Mouse (Mus musculus) bone marrow, adult 2 months (tissue): ENCODE measurements around the gene Sall1. TPM values are rescaled to one million over a fixed set of nuclear protein-coding genes. Genes with fewer than 3 reads are reported as not detected.

Source experiments
- H3K27ac ChIP-seq: fragments of 200-500 bp; 2 replicates; pipeline ENCODE4 v1.5.1; 2012; ENCODE audit warnings: low read depth, mild to moderate bottlenecking, control low read depth, inconsistent platforms, low read length; ENCODE audit not compliant: control insufficient read depth, poor library complexity, insufficient read depth
- H3K4me1 ChIP-seq: fragments of 200-500 bp; 2 replicates; pipeline ENCODE4 v1.6.1; 2011; ENCODE audit warnings: low read length; ENCODE audit not compliant: control insufficient read depth, insufficient read depth
- H3K4me3 ChIP-seq: fragments of 200-500 bp; replicated peaks from 2 replicates; pipeline ENCODE3; 2011; ENCODE audit warnings: mild to moderate bottlenecking, low read depth, low read length, control low read depth; ENCODE audit not compliant: control insufficient read depth
- CTCF ChIP-seq: fragments of 200-500 bp; IDR thresholded peaks from 2 replicates; pipeline ENCODE4 v1.5.1; 2011; ENCODE audit warnings: low read length, control low read depth; ENCODE audit not compliant: control insufficient read depth, insufficient read depth
- POLR2A ChIP-seq: fragments of 200-500 bp; IDR thresholded peaks from 2 replicates; pipeline ENCODE4 v1.6.1; 2011; ENCODE audit warnings: low read depth, mild to moderate bottlenecking, control low read depth, low read length, borderline replicate concordance; ENCODE audit not compliant: control insufficient read depth
- WGBS: fragments of 180-500 bp; shearing (Covaris S2); methylation state at CpG from one replicate; pipeline ENCODE4 v1.1.7; 2018; 5-methylcytosine and 5-hydroxymethylcytosine counted together
- polyA plus RNA-seq: library from polyadenylated mRNA; stranded (reverse); fragments of >200 nt; gene quantifications from 2 replicates; pipeline ENCODE4 v1.2.4, GENCODE M21; 2011; ENCODE audit warnings: low replicate concordance; ENCODE audit not compliant: missing spikeins, insufficient read depth, insufficient read length

The Sall1 gene
- polyA plus RNA-seq, 1 experiment, result 0.95 TPM

- Histone ChIP-seq H3K27ac (no peak overlapping the region), H3K4me3 (no peak overlapping the region), H3K4me1 (no peaks in the 10 kb centered on the region)
- WGBS, result 51% methylated on average over 6 of the region's 6 CpGs
- no peak for TF ChIP-seq POLR2A
- TF ChIP-seq CTCF, result no peak
Observed at GRCm38 (mm10) chr8:89059507-89059906, 15.5 kb upstream of the Sall1 start.

DNA sequence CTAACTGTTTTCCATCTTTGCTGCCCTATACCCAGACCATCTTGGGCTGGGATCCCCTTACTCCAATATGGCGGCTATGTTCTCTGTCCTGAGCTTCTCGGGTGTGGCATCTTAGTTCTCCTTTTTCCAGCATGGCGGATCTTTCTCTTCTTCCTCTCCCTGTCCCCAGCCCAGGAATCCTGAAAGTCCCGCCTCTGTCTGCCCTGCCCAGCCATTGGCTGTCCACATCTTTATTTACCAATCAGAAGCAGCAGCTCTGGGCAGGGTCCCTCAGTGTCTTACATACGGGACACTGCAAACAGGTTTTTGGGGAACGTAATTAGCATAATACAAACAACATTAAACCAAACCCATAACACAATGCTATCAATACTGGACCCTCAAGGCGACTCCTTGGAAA lies 8.9 kb upstream of the Sall1 start:
- no peak overlapping the region for H3K4me3 ChIP-seq
- no peak for TF ChIP-seq CTCF
- TF ChIP-seq POLR2A, result no peak
- no peak overlapping the region for H3K27ac ChIP-seq
- no peaks in the 10 kb centered on the region for H3K4me1 ChIP-seq
- 78% methylated on average over 7 of the region's 7 CpGs for WGBS

DNA sequence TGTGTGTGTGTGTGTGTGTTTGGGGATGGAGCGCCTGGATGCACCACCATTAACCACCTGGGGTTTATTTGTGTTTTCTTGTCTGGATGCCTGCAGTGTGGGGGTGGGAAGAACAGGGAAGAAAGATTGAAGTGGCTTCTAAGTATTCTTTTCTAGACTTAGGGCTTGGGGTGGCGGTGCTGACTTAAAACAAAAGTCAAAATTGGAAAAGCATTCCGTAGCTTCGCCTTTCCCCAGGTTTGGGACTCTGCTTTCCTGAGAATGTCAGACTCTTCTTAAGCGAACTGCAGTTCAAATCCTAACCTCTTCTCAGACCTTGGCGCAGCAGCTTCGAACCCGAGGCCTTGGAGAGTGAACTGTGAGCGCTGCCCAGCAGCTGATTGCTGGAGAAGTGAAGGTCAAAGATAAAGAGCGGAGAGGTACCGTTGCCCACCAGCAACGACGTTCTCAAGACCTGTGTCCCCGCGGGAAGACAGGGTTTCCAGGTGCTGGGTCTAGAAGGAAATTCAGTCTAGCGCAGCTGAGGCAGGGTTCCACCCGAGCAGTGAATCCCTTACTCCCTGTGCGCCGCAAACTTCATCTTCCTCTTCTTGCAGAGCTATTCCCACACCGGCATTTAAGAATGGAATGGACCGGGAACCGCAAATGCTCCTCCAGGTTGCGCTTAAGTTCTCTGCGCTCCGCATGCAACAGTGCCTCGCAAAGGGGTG lies 2.8 kb upstream of the Sall1 start:
- 7% methylated on average over 26 of the region's 26 CpGs for WGBS
- Histone ChIP-seq H3K4me3 (no peak overlapping the region), H3K4me1 (no peaks in the 10 kb centered on the region), H3K27ac (no peak overlapping the region)
- TF ChIP-seq CTCF (no peak), POLR2A (no peak)

DNA sequence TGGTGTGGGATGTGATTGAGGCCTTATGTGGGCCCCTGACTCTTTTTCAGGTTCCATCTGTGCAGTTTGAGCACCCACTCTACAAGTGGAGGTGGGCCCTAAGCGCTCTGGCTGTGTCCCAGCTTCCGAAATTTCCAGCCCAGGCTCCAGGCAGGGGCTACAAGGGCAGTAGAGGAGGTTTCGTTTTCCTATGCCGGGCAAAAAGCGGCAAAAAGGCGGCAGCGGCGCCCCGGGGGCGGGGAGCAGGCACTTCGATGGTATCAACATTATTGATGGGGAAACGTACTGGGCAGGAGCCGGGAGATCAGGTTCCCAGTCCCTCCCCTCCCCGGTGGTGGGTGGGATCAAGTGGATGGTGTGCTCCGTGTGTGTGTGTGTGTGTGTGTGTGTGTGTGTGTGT lies 2.3 kb upstream of the Sall1 start:
- no peak overlapping the region for H3K4me3 ChIP-seq
- H3K27ac ChIP-seq, result no peak overlapping the region
- TF ChIP-seq CTCF (no peak), POLR2A (no peak)
- no peaks in the 10 kb centered on the region for H3K4me1 ChIP-seq
- WGBS, result 3% methylated on average over 15 of the region's 15 CpGs

DNA sequence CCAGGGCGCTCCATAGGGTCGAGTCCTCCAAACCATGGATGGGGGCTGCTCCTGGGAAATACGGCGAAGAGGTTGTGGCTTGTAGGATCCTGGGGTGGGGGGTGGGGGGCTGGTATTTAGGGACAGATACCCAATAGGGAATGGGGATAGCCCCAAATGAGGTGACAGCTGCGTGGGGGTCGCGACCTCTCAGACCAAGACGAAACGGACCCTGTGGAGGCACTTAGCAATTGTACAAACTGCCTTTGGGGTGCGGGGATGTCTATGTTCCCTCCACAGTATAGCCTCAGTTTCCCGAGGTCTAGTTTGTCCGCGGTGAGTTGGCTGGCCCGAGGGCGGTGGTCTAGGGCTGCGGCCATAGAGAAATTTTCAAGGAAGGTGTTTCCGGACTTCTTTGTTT lies 1.8 kb upstream of the Sall1 start:
- no peak for TF ChIP-seq CTCF

GRCm38 (mm10) chr8:89045218-89045601 lies 1.2 kb upstream of the Sall1 start:
- Histone ChIP-seq H3K27ac (no peak overlapping the region), H3K4me1 (no peaks in the 10 kb centered on the region), H3K4me3 (no peak overlapping the region)
- TF ChIP-seq POLR2A (no peak), CTCF (no peak)
- WGBS, result 5% methylated on average over 30 of the region's 30 CpGs

More for the DNA sequence above, 1.8 kb upstream of the Sall1 start:
- H3K4me1 ChIP-seq, result no peaks in the 10 kb centered on the region
- 8% methylated on average over 17 of the region's 17 CpGs for WGBS
- H3K4me3 ChIP-seq, result no peak overlapping the region
- no peak overlapping the region for H3K27ac ChIP-seq

DNA sequence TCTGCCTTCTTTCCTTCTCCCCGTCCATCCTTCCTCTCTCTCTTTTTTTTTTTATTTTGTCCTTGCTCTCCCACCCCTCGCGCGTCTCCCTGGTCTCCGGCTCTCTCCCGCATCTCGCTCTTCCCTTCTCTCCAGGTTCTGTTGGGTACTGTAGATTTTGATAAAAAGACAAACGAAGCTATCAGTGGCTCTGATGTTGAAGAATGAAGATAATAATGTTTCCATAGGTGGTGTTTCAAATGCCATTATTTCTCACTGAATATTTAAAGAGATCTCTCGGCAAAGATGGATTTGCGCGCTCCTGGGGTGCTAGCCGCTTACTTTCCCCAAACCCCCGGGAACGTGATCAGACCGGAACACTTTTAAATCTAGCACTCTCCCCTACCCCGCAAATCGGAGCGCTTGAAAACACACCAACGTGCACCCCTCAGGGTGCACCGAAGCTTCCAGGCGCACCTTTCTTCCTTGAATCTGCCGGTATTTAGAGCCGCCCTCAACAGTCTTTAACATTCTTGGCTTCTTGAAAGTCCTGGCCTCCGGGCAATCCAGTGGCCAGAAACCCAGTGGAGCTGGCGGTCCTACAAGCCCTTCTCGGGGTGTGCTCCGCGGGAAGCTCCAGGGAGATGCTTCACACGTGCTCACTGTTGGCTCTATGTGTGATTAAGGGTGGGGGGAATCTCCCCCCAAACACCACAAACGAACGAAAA lies 702 bp upstream of the Sall1 start:
- Histone ChIP-seq H3K4me3 (no peak overlapping the region), H3K27ac (no peak overlapping the region), H3K4me1 (no peaks in the 10 kb centered on the region)
- TF ChIP-seq CTCF, result no peak
- TF ChIP-seq POLR2A, result no peak
- WGBS, result 4% methylated on average over 31 of the region's 31 CpGs

DNA sequence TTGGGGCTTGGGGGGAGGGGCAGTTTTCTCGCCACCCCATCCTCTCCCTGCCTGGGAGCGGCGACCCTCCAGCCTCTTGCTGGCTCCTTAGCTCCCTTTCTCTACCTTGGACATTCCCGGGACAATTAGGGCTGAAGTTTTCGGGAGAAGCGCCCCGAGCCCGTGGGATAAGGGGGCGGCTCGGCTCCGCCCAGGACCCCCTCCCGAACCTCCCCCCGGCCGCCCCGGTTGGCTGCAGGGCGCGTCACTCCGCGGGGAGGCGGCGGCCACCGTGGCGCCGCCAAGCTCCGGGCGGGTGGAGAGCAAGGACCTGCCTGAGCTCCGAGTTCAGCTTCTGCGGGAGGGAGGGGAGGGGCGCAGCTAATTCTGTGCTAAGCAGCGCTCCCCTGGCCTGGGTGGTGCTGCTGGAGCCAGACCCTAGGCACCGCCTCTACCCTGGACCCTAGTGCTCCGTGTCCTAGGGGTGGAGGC lies 556 bp downstream of the Sall1 start:
- no peak overlapping the region for H3K27ac ChIP-seq
- 2% methylated on average over 32 of the region's 32 CpGs for WGBS
- TF ChIP-seq POLR2A (no peak), CTCF (no peak)
- H3K4me1 ChIP-seq, result no peaks in the 10 kb centered on the region
- H3K4me3 ChIP-seq, result no peak overlapping the region
